Mouse (Mus musculus) heart, embryonic 14.5 days (tissue): ENCODE measurements around the gene Actn4. TPM values are rescaled to one million over a fixed set of nuclear protein-coding genes. Genes with fewer than 3 reads are reported as not detected.
A peak's percentile ranks its signal among the peaks of the same experiment; 100 is the strongest.
"Not testable (repeated sequence)": the region's sequence is repeated elsewhere in the genome, so short reads cannot be mapped to it uniquely, and the experiment has no call there.

Source experiments
- ATAC-seq: fragments of 200-750 bp; cut with Nextera tagmentation; 2 replicates; pipeline ENCODE4 v1.8.0; 2017; ENCODE audit warnings: low read depth, moderate TSS enrichment; ENCODE audit not compliant: insufficient number of reproducible peaks, insufficient read depth, low FRiP score
- H3K27ac ChIP-seq, 2 experiments: fragments of 200-500 bp in 1 of 2; fragments of 300-500 bp in 1 of 2; sonication (generic) in 1 of 2; replicated peaks in 1 of 2; 2 replicates each; pipeline ENCODE4 v1.5.1; 2012 to 2014; ENCODE audit warnings: low read depth in 2 of 2, low read length in 2 of 2, control low read depth in 1 of 2, mild to moderate bottlenecking in 1 of 2, mixed read lengths in 1 of 2; ENCODE audit not compliant: control insufficient read depth in 1 of 2, insufficient read depth in 1 of 2
- H3K27me3 ChIP-seq: fragments of 300-500 bp; sonication (generic); 2 replicates; pipeline ENCODE4 v1.6.1; 2014; ENCODE audit warnings: mild to moderate bottlenecking, low read length, control low read depth; ENCODE audit not compliant: control insufficient read depth, insufficient read depth
- H3K36me3 ChIP-seq: fragments of 300-500 bp; sonication (generic); 2 replicates; pipeline ENCODE4 v1.6.1; 2014; ENCODE audit warnings: mild to moderate bottlenecking, control low read depth, low read length, mixed read lengths; ENCODE audit not compliant: control insufficient read depth, insufficient read depth
- H3K4me1 ChIP-seq, 2 experiments: fragments of 200-500 bp in 1 of 2; fragments of 300-500 bp in 1 of 2; sonication (generic) in 1 of 2; 2 replicates each; pipeline ENCODE4 v1.6.1; 2012 to 2014; ENCODE audit warnings: low read length in 2 of 2, control low read depth in 1 of 2, mixed read lengths in 1 of 2; ENCODE audit not compliant: control insufficient read depth in 2 of 2, insufficient read depth in 2 of 2
- H3K4me2 ChIP-seq: fragments of 300-500 bp; sonication (generic); 2 replicates; pipeline ENCODE4 v1.6.1; 2014; ENCODE audit warnings: mild to moderate bottlenecking, low read length
- H3K4me3 ChIP-seq, 2 experiments: fragments of 200-500 bp in 1 of 2; fragments of 300-500 bp in 1 of 2; sonication (generic) in 1 of 2; 2 replicates each; pipeline ENCODE4 v1.5.1; 2012 to 2014; ENCODE audit warnings: low read length in 2 of 2, mild to moderate bottlenecking in 2 of 2, control low read depth in 1 of 2, low read depth in 1 of 2, moderate library complexity in 1 of 2; ENCODE audit not compliant: control insufficient read depth in 1 of 2, insufficient read depth in 1 of 2
- H3K9ac ChIP-seq: fragments of 300-500 bp; sonication (generic); 2 replicates; pipeline ENCODE4 v1.6.1; 2014; ENCODE audit warnings: mild to moderate bottlenecking, low read length
- H3K9me3 ChIP-seq: fragments of 300-500 bp; sonication (generic); 2 replicates; pipeline ENCODE4 v1.6.1; 2016; ENCODE audit warnings: low read length, control low read depth; ENCODE audit not compliant: control insufficient read depth
- WGBS: fragments of 180-500 bp; shearing (Covaris S2); extraction: QIAGEN DNeasy Blood & Tissue Kit; methylation state at CpG from one replicate; pipeline ENCODE4 v1.1.7; 2014; 5-methylcytosine and 5-hydroxymethylcytosine counted together
- polyA plus RNA-seq: library from polyadenylated mRNA; unstranded; fragments of >200 nt; fragmentation: Nextera tagmentation; extraction: Ambion mirVana; gene quantifications from 2 replicates; pipeline ENCODE4 v1.2.1, GENCODE M21; 2014

The Actn4 gene
- polyA plus RNA-seq, 1 experiment from 2014 or later = 221 TPM

GRCm38 (mm10) chr7:28894942-28895341, 67.2 kb downstream of the Actn4 start:
- WGBS = 4% methylated on average over 4 of the region's 5 CpGs
- ATAC-seq = peak; percentile 62
- Histone ChIP-seq H3K4me2 (peak overlapping the region; percentile 42), H3K9me3 (no peaks in the 10 kb centered on the region), H3K4me1 (peaks cover 21 to 30% of the 10 kb centered on the region in 2 experiments), H3K4me3 (peak overlapping the region; percentile 13 to 17; a peak in 3 of 4 replicates), H3K27me3 (no peaks in the 10 kb centered on the region), H3K27ac (peak overlapping the region; percentile 68 to 79), H3K36me3 (peaks cover 90% of the 10 kb centered on the region), H3K9ac (peak overlapping the region; percentile 63)

DNA sequence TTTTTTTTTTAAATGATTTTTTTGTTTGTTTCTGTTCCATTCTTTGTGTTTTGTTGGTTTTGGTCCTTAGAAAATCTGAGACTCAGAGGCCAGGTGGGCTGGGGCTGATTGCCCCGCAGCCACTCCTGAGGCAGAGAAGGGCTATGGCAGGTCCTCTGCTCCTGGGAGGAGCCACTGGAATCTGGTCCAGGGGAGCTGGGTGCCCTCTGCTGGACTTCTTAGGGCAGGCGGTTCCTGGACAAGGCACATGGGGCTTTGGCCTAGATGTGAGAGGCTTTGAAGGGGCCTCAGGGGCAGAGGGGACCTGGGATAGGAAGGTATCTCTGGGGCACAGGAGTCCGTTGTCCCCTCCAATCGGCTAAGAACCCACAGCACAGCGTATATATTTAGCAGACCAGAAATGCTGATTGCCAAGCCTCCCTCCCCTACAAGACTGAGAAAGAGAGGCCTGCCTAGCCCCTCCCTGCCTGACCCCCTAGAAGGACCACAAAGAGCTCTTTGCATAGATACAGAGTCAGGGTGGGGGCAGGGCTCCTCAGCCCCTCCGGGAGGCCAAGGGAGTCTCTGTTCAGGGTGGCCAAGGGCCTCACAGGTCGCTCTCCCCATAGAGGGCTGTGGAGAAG, 68.4 kb downstream of the Actn4 start:
- no peak overlapping the region for H3K4me2 ChIP-seq
- peaks cover 30 to 41% of the 10 kb centered on the region in 2 experiments for H3K4me1 ChIP-seq
- H3K36me3 ChIP-seq = peaks cover 78% of the 10 kb centered on the region
- H3K4me3 ChIP-seq = no peak overlapping the region
- H3K9ac ChIP-seq = 0 out of 2 replicates have a peak overlapping the region, but pooled peaks have one; percentile 10
- H3K27ac ChIP-seq = peak overlapping the region in 1 of 2 experiments; percentile 79; a peak in 2 of 4 replicates
- H3K9me3 ChIP-seq = no peaks in the 10 kb centered on the region
- 30% methylated on average over 7 of the region's 7 CpGs for WGBS
- ATAC-seq = no peak
- no peaks in the 10 kb centered on the region for H3K27me3 ChIP-seq

DNA sequence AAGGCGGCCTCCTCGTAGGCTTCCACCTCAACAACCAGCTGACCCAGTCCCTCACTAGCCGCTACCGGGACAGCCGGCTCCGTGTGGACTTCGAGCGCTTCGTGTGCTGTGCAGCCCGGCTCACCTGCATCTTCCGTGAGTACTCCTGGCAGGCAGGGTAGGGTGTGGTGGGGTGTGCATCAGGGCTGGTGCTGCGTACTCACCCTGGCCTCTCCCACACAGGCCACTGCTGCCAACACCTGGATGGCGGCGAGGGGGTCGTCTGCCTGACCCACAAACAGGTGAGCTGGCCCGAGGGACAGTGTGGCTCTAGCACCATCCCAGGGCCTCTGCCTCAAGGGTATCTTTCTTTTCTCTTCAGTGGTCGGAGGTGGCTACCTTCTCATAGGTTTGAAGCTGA, 69.5 kb downstream of the Actn4 start:
- Histone ChIP-seq H3K4me2 (no peak overlapping the region), H3K9me3 (no peaks in the 10 kb centered on the region), H3K27me3 (peaks cover 9% of the 10 kb centered on the region), H3K4me3 (no peak overlapping the region), H3K36me3 (peaks cover 67% of the 10 kb centered on the region), H3K27ac (no peak overlapping the region), H3K9ac (no peak overlapping the region), H3K4me1 (peaks cover 33 to 47% of the 10 kb centered on the region in 2 experiments)
- no peak for ATAC-seq
- WGBS = 94% methylated on average over 17 of the region's 17 CpGs

GRCm38 (mm10) chr7:28888701-28889161, 73.4 kb downstream of the Actn4 start:
- ATAC-seq = no peak
- 2% methylated on average over 27 of the region's 27 CpGs for WGBS
- H3K4me2 ChIP-seq = peak overlapping the region; percentile 70
- peak overlapping the region; percentile 32 to 33 for H3K4me3 ChIP-seq
- no peaks in the 10 kb centered on the region for H3K9me3 ChIP-seq
- no peak overlapping the region for H3K27ac ChIP-seq
- peaks cover 13 to 17% of the 10 kb centered on the region in 2 experiments for H3K4me1 ChIP-seq
- peaks cover 20% of the 10 kb centered on the region for H3K27me3 ChIP-seq
- H3K9ac ChIP-seq = peak overlapping the region; percentile 62
- H3K36me3 ChIP-seq = peaks cover 28% of the 10 kb centered on the region

DNA sequence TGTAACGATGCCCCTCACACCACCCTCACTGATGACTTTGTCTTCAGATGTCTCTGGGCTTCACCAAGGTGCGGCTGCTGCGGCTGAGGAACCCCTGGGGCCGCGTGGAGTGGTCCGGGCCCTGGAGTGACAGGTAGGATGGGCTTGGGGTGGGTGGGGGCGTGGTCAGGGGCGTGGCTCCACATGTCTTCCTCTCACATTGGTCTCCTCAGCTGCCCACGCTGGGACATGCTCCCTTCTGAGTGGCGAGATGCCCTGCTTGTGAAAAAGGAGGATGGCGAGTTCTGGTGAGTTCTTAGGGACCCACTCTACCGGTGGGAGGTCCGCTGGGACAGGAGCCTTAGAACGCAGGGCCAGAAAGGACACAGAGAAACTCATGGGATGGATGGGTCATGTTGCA, 75.7 kb downstream of the Actn4 start:
- peaks cover 20% of the 10 kb centered on the region for H3K27me3 ChIP-seq
- 25% methylated on average over 14 of the region's 14 CpGs for WGBS
- H3K36me3 ChIP-seq = peaks cover 8% of the 10 kb centered on the region
- no peak for ATAC-seq
- H3K27ac ChIP-seq = no peak overlapping the region
- H3K4me2 ChIP-seq = no peak overlapping the region
- peaks cover 13 to 16% of the 10 kb centered on the region in 2 experiments for H3K4me1 ChIP-seq
- H3K4me3 ChIP-seq = no peak overlapping the region
- no peaks in the 10 kb centered on the region for H3K9me3 ChIP-seq
- no peak overlapping the region for H3K9ac ChIP-seq

- peaks cover 20% of the 10 kb centered on the region for H3K27me3 ChIP-seq
- ATAC-seq, H3K27ac ChIP-seq, H3K9me3 ChIP-seq, H3K4me2 ChIP-seq, H3K9ac ChIP-seq, H3K4me3 ChIP-seq, H3K36me3 ChIP-seq, H3K4me1 ChIP-seq: not testable (repeated sequence)
- WGBS = 72% methylated on average over 4 of the region's 4 CpGs
These were observed 78.4 kb downstream of the Actn4 start for GRCm38 (mm10) chr7:28883704-28884103.

DNA sequence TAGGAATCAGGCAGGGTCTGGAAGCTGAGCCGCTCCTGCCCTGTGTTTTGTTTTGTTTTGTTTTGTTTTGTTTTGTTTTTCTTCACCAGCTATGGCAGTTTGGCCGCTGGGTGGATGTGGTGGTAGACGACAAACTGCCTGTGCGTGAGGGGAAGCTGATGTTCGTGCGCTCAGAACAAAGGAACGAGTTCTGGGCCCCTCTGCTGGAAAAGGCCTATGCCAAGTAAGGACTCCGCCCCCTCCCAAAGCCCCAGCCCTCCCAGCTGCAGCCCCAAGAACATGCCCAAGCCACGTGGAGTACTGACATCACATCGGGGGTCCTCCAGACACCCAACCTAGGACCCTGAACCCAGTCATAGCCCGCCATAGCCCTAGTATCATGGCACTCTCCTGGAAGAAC, 79.1 kb downstream of the Actn4 start:
- Histone ChIP-seq H3K27ac (no peak overlapping the region), H3K4me1 (no peaks in the 10 kb centered on the region; a peak in 1 of 4 replicates), H3K4me2 (no peak overlapping the region), H3K4me3 (no peak overlapping the region), H3K27me3 (peaks cover 15% of the 10 kb centered on the region), H3K9ac (no peak overlapping the region), H3K9me3 (no peaks in the 10 kb centered on the region), H3K36me3 (no peaks in the 10 kb centered on the region)
- 76% methylated on average over 11 of the region's 11 CpGs for WGBS
- no peak for ATAC-seq

DNA sequence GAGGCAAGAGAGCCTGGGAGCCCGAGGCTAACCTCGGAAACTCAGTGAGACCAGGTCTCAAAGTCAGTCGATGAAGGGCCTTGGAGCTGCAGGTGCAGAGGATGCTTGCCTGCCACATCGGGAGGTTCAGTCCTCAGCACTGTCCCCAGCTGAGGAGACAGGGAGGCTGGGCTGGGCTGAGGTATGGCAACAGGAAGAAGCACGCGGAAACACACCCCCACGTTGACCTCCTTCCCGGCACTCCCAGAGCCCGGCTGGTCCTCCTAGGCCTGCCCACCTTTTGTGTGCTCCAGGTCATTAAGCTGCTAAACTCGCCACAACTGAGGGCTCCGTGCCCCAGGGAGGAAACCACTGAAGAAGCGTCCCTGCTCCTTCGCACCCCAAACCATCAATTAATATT, 80.9 kb downstream of the Actn4 start, which contains the start of gene Capn12:
TSS of gene Capn12 (plus strand) at position 224 of the 400 bp plus-strand sequence.
- Histone ChIP-seq H3K4me1 (no peaks in the 10 kb centered on the region; a peak in 1 of 4 replicates), H3K9ac (no peak within 1 kb of the TSS), H3K27ac (no peak within 1 kb of the TSS), H3K9me3 (no peaks in the 10 kb centered on the region), H3K27me3 (no peaks in the 10 kb centered on the region), H3K4me2 (no peak within 1 kb of the TSS), H3K4me3 (no peak within 1 kb of the TSS), H3K36me3 (no peaks in the 10 kb centered on the region)
- ATAC-seq = no peak
- WGBS = 36% methylated on average over 13 of the region's 13 CpGs
